Mouse (Mus musculus): ENCODE results near the gene Trappc3.

The Trappc3 gene

GRCm38 (mm10) chr4:126278961-126279360 lies 16.8 kb downstream of the Trappc3 start:
- DNase-seq: no peak

- DNase-seq: no peak
Measured at GRCm38 (mm10) chr4:126281706-126282105, 19.6 kb downstream of the Trappc3 start.

GRCm38 (mm10) chr4:126283582-126283981 lies 21.5 kb downstream of the Trappc3 start:
- no peak for DNase-seq

GRCm38 (mm10) chr4:126286492-126286891 lies 24.4 kb downstream of the Trappc3 start, which contains the start of gene Col8a2:
Col8a2 (plus strand) TSS chr4:126286793.
- peak; percentile 30 for DNase-seq

- DNase-seq: no peak
Measured at GRCm38 (mm10) chr4:126287302-126287995, 25.3 kb downstream of the Trappc3 start.

DNA sequence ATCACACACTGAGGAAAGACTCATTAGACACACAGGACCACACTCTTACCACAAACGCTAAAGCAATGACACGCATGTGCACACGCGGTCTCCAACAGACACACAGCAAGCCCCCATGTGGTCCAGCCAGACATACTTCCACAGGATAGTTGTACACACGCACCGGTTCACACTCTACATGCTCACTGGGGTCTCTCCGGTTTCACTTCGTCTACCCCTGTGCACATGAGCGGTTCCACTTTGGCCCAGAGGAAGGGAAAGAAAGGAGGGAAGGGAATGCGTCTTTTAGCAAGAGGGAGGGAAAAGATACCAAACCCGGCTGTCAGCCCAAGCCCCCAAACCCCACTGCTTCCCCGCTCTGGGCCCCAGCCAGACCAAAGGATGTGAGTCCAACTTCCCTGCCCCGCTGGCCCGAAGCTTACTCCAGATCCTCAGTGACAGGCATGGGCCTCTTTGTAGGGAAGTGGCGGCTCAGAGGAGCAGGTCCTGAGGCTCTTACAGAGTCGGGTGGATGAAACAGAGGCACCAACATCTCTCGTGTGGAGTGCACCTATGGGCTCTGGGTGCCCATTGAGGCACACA lies 26.1 kb downstream of the Trappc3 start:
- DNase-seq: no peak

- no peak for DNase-seq
Measured at GRCm38 (mm10) chr4:126290314-126290713, 28.2 kb downstream of the Trappc3 start.

DNA sequence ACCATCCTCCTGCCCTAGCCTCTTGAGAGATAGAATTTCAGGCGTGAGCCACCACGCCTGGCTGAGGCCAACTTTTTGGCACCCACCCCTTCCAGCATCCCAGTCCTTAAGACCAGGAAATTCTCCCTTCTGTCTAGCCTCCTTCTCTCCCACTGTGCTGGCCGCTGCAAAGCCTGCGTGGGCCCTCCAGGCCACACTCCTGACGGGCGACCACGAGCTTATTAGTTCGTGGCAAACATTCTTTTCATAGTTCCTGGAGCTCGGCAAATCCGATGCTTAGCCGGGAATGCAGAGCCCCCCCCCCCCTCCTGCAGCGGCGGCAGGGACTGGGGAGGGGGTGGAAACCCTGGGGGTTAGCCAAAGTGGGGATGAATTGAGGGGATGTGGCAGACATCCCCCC lies 29.1 kb downstream of the Trappc3 start:
- DNase-seq: no peak

DNA sequence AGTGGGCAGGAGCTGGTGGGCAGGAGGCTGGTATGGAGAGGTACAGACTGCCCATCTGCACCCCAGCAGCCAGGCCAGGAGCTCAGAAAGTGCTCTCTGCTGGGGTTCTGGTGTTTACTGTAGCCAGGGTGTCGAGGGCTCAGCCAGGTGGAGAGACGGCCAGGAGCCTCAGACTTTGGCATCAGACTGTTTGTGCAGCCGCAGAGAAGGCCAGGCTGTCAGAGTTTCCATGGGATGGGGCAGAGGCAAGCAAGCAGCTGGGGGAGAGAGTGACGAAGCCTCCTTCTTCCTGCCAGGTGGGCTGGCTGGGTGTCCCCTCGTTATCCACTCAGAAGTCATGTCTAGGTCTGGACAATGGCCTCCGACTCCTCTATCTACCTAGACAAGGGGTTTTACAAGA lies 33.0 kb downstream of the Trappc3 start:
- DNase-seq: no peak

GRCm38 (mm10) chr4:126295937-126296336 lies 33.8 kb downstream of the Trappc3 start:
- DNase-seq: no peak

GRCm38 (mm10) chr4:126296617-126297101 lies 34.5 kb downstream of the Trappc3 start:
- peak; percentile 73 for DNase-seq

DNA sequence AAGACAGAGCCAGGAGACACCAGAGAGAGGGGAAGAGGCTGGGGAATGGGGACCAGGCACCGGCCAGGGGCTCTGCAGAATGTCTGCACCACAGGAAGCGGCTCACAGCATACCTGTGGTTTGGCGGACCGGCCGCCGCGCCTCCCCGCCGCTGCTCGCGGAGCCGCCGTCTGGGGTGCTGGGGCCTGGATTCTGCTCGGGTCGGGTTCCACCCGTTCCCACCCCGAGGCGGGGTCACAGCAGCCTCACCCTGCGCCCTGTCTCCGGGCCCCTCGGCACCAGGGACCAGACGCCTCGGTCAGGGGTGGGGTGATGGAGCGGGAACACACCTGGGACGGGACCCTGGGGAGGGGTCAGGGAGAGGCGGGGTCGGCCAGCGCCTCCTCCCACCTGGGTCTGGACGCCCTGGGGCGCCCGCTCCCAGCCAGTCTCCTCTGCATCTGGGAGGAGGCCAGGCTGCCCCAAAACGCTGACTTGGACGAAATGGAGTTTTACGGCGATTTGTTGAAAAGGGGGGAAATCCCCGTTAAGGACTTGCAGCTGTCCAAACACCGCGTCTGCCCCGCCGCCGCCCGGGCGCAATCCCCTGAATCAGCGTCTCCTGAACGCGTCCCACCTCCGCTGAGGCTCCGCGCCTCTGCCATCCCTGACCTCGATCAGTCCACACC lies 38.9 kb downstream of the Trappc3 start:
- DNase-seq: no peak

DNA sequence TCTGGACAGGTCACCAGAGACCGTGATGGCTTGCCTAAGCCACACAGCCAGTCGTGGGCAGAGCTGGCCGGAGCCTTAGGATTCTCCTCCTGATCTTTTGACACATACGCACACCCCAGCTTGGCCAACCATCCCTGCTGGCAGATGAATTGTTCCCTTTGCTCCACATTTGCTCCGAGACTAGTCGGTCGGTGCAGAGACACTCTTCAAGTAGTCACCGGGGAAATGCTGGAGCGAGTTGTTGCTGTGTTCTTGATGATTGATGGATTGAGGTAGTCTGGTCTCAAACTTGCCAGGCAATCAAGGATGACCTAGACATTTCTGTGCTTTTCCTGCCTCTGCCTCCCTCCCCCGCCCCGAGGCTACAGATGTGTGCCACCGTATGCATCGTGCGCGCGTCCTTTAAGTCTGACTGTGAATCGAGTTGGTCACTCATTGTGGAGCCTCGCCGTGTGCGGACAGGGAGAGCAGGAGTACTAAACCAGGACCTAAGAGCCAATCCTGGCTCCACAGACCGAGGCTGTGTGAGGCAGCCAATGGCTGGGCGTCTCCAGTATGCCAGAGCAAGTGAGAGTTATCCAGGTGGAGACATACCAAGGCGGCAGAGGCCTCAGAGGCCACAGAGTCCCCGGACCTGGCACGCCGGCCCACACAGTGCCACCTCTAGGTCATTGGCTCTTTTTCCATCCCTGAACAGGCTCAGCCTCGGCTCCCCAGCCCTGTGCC lies 39.6 kb downstream of the Trappc3 start:
- DNase-seq: no peak

GRCm38 (mm10) chr4:126303877-126304276 lies 41.8 kb downstream of the Trappc3 start:
- DNase-seq: no peak

DNA sequence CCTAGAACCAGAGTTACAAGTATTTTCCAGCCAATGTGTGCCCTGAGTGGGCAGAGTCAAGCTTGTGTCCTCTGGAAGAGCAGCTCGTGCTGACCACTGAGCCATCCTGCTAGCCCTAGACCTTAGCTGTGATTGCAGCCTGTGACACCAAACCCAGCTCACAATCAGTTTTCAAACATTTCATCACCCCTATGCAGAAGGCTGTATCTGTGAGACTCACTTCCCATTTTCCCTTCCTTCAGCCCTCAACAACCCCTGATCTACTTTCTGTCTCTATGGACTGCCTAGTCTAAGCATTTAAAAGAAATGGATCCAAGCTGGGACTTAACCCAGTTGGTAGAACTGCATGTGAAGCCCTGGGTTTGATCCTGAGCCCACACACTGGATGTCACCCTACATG lies 43.3 kb downstream of the Trappc3 start:
- no peak for DNase-seq

GRCm38 (mm10) chr4:126306058-126306457 lies 43.9 kb downstream of the Trappc3 start:
- DNase-seq: no peak

DNA sequence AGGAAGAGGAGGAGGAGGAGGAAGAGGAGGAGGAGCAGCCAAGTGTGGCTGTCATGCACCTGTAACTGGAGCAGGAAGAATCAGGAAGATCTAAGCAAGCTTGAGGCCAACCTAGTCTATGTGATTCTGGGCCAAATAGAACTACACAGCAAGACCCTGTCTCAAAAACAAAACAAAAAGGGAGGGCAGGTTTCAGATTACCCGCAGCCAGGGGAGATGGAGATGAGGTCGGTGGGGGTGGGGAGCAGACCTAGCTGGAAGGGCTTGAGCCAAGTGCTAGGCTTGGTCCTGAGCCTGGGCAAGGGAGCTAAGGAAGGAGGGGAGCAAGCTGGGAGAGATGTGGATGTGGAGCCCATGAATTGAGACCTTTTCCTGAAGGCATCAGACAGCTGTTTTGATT lies 44.7 kb downstream of the Trappc3 start:
- no peak for DNase-seq

DNA sequence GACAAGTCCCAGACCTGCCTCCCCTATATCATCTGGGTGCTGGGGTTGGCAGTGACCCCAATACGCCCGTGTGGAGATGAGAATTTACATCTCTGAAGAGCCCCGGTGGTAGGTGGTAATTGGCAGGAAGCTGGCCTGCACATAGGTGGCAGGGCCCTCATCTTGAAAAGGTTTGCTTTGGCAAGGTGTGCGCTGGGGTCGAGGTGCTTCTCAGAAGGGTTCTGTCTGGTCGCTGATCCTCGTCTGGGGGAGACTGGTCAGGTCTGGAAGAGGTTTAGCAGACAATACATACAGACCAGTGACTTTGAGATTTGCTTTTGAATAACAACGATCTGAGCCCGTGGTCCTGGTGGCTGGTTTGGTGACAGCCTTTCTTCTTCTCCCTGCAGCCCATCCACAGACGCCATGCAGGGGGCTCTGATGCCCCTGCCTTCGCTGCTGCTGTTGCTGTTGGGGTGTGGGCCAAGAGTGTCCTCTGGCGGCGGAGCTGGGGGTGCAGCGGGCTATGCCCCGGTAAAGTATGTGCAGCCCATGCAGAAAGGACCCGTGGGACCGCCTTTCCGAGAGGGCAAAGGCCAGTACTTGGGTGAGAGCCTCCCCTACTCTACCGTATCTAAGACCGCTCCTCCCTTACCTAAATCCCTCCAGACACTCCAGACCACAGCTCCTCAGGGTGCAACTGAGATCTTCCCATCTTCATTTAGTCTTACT lies 47.2 kb downstream of the Trappc3 start:
- no peak for DNase-seq

DNA sequence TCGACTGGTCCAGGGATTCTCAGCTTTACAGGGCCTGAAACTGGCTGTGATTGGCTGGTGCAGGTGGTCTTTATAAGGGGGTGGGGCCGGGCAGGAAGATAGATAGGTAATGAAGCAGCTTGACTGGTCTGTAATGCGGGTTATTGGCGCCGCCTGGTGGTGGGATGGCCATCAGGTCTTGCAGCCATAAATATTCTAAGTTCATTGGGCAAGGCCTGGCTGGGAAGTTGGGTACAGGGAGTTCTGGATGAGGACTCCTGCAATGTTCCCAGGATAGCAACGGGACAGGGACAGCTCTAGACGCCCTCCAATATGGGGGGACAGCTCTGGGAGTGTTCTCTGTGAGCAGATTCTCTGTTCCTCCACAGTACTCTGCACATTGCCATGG lies 47.8 kb downstream of the Trappc3 start:
- peak; percentile 96 for DNase-seq

DNA sequence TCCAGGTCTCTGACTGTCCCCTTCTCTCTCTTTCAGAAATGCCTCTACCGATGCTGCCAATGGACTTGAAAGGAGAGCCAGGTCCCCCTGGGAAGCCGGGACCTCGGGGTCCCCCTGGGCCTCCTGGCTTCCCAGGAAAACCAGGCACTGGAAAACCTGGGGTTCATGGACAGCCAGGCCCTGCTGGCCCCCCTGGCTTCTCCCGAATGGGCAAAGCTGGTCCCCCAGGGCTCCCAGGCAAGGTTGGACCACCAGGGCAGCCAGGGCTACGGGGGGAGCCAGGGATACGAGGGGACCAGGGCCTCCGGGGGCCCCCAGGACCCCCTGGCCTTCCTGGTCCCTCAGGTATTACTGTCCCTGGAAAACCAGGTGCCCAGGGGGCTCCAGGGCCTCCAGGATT lies 48.2 kb downstream of the Trappc3 start:
- no peak for DNase-seq

DNA sequence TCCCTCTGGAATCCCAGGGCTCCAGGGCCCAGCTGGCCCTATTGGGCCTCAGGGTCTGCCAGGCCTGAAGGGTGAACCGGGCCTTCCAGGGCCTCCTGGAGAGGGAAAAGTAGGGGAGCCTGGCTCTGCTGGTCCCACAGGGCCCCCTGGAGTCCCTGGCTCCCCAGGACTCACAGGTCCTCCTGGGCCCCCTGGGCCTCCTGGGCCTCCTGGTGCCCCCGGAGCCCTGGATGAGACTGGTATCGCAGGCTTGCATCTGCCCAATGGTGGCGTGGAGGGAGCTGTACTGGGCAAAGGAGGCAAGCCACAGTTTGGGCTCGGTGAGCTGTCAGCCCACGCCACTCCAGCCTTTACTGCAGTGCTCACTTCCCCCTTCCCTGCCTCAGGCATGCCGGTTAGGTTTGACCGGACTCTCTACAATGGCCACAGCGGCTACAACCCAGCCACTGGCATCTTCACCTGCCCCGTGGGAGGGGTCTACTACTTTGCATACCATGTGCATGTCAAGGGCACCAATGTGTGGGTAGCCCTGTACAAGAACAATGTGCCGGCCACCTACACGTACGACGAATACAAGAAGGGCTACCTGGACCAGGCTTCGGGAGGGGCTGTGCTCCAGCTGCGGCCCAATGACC lies 49.6 kb downstream of the Trappc3 start:
- no peak for DNase-seq

- DNase-seq: no peak
Measured at GRCm38 (mm10) chr4:126313202-126313601, 51.1 kb downstream of the Trappc3 start.

All from lung, postnatal 36 days (tissue).